Mouse (Mus musculus) spleen, embryonic (tissue): ENCODE data around the gene 2310011J03Rik.

ENCODE experiments used
- CTCF ChIA-PET: fragments of 350-600 bp; sonication (Branson Sonifier 250); formaldehyde crosslinking; loops from one replicate; lab custom pipeline; 2022; lab: Charles Lee

2310011J03Rik gene

DNA sequence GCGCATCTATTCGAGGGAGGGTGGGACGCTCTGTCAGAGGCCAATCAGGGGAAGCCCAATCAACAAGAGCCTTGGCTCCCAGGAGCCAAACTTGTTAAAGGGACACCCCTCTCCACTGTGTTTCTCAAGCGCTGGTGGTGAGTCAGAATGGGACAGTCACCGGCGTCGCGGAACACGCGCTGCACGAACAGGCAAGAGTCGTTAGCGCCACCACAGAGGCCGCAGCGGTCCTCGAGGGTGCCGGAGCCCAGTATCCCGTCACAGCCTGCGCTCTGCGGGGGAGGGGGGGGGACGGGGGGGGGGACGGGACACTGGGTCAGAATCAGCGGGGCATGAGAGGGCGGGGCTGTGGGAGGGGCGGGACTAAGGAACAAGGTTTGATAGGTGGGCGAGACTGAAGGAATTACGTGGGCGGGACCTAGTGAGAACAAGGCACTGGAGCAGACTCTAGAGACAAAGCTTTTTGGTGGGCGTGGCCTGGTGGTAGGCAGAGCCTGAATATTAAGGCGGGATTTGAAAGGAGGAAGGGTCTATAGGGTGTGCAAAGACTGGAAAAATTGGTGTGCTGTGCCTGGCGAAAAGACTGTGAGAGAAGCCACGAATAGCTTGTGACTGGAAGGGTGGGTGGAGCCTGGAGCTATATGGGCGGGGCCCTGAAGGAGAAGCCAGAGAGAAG, 22.6 kb upstream of the 2310011J03Rik start:
- CTCF ChIA-PET: interaction anchor here (0.9 to 1.0 kb wide), 2 partner anchors 38 to 60 kb away, joined by 3 read pairs; no protein-coding TSS in a partner anchor

DNA sequence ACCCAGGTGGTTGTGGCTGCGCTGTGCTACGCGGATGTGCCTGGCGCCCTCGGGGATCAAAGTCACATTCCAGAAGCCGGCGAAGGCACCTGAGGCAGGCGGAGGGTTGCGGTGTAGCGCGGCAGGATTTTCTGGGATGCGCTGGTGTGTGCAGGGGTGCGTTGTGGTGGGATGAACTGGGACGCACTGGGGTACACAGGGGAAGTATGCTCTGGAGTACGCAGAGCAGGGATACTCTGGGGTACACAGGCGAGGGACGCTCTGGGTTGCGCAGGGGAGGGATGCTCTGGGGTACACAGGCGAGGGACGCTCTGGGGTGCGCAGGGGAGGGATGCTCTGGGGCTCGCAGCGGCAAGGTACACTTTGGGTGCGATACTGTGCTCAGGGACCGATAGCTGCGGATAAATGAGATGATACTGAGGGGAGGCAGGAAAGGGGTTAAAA, 22.0 kb upstream of the 2310011J03Rik start:
- CTCF ChIA-PET: interaction anchor here (0.9 kb wide), 1 partner anchor 38 kb away, joined by 3 read pairs; no protein-coding TSS in a partner anchor

DNA sequence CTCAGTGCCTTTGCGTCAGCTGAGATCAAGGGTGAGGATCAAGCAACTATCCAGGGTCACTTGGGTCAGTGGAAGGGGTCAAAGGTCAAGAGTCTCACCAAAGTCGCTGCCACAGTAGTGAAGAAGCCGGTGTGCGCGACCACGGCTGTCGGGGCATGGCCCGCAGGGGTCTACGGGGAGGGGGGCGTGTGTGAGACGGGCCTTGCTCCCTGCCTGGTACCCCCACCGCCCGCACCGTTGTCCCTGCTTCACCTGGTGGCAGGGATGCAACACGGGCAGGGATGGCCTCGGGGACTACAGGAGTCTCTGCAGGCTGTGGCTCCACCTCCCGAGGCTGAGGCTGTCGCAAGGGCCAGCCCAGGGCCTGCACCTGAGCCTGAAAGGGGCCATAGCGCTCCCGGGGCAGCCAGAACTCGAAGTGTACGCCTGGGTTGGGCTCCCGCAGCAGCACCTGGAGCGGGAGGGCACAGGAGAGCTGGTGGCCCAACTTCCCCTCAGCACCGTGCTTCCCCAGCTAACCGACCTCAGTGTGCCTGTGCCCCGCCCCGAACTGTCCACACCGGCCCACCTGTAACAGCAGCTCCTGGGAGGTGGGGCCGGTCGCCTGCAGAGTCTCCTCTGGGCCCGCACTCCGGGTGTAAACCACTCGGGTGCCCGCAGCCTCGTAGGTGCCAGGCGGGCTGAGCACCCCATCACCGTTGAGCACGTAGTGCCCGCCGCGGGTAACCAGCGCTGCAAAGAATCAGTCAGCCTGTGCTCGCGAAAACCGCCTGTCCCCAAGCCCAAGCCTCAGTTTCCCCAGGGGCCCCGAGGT, 21.4 kb upstream of the 2310011J03Rik start:
- CTCF ChIA-PET: no interaction called here

DNA sequence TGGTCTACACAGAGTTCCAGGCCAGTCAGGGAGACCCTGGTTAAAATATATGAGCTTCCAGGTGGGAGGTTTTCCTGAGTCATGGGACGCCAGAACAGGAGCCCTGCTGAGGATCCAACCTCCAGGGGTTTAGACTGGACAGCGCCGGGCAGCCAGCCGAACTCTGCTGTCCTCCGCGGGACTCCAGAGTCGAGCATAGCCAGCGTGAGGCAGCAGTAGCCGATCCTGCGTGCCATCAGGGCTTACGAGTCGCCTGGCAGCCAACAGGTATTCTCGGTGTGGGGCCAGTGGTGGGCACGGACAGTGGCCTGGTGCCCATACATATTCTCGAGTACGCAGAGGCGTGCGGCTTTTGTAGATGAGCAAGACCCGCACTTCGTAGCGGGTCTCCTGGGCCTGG, 20.7 kb upstream of the 2310011J03Rik start:
- CTCF ChIA-PET: interaction anchor here (0.6 to 1.0 kb wide), 3 partner anchors 9 to 50 kb away, joined by 3 read pairs; no protein-coding TSS in a partner anchor

DNA sequence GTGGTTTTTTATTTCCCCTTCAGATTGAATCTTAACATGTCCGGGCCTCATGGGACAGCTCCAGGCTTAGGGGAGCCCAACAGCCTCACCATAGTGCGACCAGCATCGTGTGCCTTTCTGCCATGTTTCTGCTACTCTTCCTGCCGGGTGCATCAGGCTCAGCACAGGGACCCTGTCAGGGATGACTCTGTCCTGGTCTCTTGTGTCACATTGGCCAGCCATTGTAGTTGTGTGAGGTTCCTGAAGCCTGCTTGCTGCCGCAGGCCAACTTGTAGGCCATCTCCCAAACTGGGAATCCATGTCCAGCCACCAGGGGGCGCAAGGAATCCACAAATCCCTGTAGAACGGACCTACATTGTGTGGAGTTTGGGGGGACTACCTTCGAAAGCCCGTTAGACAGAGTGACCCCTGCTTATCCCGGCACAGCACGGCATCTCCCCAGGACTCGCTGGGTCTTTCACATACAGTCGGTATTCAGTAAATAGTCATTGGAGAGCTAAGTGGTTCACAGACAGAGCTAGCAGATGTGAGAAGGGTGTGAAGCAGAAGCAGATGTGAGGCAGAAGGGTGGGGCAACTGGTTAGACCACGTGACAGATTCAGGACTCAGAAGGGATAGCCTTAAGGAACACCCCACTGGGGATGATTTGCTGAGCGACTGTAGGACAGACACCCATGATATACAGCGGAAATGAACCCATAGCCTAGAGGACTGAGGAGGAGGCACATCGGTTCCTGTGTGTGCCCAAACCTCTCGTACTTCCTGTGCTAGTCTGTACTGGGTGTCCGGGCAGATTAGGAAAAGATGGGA, 19.8 kb upstream of the 2310011J03Rik start:
- CTCF ChIA-PET: interaction anchor here (0.6 to 1.0 kb wide), 3 partner anchors 8 to 49 kb away, joined by 3 read pairs; no protein-coding TSS in a partner anchor

DNA sequence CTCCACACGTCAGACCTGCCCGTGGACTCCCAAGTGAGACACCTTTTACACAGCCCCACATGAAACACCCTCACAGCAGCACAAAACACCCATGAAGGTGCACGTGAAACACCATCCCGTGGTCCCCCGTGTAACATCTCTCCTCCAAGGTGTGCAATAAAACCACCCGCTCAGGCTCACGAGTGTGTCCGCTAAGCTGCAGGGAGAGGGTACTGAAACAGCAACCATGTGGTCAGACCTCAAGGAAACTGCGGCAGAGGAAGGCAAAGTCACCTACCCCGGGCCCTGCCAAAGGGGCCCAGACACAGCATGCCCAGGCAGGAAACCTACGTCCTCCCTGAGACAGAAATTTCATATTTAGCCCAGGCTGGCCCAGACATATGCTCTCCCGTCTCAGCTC, 15.9 kb upstream of the 2310011J03Rik start:
- CTCF ChIA-PET: no interaction called here

DNA sequence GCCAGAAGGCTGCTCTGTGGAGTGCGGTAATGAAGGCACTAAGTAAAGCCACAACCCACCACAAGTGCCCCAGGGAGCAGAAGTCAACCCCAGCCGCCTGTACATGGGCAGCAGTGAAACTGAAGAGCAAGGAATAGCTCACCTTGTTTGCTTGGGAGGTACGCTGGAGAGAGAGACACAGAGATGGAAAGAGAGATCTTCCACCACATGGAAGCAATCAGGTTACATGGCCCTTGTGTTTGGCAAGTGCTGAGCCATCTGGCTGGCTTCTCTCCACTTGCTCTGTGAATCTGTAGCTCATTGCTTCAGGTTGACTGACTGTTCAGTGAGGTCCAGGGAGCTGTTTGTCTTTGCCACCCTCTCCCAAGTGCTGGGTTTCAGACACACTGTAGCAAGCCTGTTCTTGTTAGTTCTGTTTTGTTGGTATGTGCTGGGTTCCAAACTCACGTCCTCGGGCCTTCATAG, 12.2 kb upstream of the 2310011J03Rik start:
- CTCF ChIA-PET: interaction anchor here (1.0 kb wide), 1 partner anchor 8 kb away, joined by 3 read pairs; no protein-coding TSS in a partner anchor

DNA sequence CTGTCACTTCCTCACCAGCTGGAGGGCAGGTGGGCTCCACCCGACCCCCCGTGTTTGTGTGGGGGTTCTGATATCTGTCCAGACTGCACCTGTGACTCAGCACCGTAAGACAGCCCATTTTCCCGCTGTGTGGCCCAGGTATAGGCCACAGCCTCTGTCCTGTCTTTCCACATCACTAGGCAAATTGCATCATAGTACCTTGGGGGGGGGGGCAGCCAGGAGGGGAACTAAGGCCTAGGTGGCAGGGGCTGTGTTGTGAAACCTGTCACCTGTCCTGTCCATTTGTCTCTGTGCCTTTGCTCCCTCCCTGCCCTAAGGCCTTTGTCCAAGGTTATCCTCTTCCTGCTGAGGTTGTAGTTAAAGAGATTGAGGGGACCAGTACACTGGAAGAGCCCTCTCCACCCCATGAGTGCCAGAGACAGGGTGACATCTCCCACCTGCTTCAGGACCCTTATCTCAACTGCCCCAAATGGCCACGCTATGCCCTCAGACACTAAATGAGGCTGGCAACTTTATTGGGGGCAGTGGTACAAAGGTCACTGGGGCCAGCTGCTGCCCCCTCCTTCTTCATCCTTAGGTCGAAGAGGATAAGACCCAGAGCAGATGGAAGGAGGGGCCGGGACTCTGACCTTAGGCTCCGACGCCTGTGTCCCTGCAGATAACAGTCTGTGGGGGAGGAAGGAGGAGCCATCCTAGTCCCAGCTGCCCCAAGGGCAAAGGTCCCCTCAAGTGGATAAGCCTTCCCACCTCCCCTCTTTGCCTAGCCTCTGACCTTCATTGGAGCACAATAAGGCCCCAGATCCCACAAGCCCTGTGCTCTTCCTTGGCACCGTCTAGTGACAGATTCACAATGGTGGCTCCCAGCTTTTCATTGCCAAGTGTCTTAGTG, 11.5 kb upstream of the 2310011J03Rik start:
- CTCF ChIA-PET: interaction anchor here (0.5 to 1.0 kb wide), 3 partner anchors 9 to 190 kb away, joined by 3 to 5 read pairs (median 3); no protein-coding TSS in a partner anchor

DNA sequence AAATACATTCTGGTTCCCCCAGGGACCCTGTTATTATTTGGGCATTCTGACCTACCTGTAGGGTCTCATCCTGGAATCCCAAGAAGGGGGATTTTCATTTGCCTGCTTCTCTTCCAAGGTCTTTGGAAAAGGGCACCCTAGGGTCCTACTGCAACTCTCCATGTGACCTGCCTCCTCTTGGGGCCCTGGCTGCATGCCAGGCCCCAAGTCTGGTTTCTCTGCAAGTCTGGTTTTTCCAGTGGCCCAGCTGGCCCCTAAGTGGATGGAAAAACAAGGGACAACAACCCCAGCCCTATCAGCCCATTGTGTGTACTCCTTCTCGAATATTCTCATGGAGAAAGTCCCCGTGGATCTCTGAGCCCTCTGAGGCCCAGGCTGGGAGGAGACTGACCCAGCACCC, 10.6 kb upstream of the 2310011J03Rik start:
- CTCF ChIA-PET: interaction anchor here (0.5 kb wide), 1 partner anchor 191 kb away, joined by 5 read pairs; no protein-coding TSS in a partner anchor

DNA sequence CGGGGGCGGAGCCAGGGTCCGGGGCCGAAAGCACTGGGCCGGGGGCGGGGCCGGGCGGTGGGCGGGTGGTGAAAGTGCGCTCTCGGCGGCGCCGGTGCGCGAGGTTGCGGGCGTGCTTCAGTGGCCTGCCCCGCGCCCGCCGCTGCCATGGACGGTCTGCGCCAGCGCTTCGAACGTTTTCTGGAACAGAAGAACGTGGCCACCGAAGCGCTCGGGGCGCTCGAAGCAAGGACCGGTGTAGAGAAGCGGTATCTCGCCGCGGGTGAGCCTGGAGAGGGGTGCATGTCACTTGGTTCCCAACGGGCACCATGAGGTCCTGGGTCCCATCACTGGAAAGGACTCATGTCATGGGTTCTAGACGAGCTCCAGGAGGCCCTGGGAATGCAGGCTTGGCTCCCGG, 9.7 kb upstream of the 2310011J03Rik start:
- CTCF ChIA-PET: no interaction called here

DNA sequence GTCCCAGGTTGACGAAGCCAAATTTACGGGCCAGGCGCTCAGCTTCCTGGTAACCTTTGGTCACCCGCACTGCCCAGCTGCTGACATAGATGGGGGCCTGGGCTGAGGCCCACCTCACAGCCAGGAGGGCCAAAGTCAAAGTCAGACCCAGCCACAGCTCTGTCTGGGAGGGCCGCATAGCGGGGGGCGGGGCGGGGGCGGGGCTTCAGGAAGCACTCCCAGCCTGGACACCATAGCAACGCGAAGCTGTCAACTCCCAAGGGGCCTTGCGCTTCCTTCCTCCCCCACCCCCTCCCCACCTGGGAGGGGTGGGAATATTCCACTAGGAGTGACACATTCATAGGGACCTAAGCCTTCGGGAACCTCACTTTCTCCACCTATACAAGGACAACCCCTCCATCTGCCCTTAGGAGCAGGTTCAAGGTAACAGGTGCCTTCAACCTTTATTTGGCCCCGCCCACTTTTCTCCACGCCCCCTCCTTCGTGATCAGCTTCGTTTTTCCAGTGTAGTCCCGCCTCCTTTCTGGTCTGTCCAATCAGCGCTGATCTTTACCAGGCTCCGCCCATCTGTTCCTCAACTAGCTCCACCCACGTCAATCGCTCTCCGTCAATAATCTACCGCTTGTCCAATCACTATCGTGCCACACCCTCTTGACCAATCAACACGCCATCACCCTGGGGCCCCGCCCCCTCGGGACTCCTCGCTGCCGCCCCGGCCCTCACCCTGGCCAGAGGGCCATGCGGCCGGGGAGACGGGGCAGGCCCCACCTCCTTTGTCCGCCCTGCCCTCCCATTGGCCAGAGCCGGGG, 9.1 kb upstream of the 2310011J03Rik start, which contains the start of the genes Pcsk4 and Reep6:
Gene Pcsk4 (minus strand): TSS at position 226 of the 809 bp plus-strand sequence.
Gene Reep6 (plus strand): TSS at position 681 of the 809 bp plus-strand sequence.
- CTCF ChIA-PET: no interaction called here

DNA sequence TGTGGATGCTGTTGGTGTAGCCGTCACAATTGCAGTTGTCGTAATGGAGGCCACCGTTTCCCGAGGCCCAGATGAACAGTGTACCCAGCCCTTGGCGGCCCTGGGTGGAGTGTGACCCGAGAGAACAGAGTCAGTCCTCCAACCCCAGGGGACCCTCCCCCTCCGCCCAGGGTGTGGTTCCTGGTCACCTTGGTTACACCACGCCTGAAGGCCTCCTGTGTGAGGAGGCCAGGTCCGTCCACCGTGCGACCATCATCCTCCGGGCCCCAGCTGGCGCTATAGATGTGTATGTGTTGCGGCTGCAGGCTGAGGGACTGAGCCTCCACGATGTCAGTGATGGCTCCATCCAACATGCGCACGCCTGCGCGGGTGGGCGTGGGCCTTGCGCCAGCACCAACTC, 4.7 kb upstream of the 2310011J03Rik start:
- CTCF ChIA-PET: no interaction called here

DNA sequence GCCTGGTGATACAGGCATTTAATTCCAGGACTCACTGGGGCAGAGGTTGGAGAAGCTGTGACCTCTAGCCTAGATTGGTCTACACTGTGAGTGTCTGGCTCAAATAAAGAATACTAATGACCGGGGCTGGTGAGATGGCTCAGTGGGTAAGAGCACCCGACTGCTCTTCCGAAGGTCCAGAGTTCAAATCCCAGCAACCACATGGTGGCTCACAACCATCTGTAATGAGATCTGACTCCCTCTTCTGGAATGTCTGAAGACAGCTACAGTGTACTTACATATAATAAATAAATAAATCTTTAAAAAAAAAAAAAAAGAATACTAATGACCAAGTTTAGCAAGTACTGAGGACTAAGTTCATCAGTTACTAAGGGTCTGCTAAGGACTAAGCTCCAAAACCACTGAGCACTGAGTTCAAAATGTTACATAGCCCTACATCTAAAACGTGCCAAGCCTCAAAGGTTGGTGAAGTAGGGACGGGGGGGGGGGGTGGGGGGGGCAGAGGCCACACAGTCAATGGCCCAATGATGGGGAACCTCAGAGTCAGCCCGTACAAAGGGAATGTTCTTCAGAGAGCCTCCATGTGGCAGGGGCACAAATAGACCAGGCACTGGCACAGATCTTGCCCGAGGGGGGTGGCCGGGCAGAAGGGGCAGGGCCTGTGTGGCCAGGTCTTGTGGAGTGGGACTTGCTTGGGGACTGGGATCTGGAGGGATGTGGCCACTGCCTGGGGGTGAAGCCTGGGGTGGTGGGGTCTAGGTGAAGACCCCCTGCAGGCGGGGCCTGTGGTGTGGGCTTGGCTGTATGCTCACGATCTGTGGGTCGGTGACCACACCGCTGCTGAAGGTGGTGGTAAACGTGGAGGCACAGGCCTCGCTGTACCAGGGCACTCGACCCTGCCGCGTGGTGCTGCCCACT, 4.0 kb upstream of the 2310011J03Rik start:
- CTCF ChIA-PET: no interaction called here

DNA sequence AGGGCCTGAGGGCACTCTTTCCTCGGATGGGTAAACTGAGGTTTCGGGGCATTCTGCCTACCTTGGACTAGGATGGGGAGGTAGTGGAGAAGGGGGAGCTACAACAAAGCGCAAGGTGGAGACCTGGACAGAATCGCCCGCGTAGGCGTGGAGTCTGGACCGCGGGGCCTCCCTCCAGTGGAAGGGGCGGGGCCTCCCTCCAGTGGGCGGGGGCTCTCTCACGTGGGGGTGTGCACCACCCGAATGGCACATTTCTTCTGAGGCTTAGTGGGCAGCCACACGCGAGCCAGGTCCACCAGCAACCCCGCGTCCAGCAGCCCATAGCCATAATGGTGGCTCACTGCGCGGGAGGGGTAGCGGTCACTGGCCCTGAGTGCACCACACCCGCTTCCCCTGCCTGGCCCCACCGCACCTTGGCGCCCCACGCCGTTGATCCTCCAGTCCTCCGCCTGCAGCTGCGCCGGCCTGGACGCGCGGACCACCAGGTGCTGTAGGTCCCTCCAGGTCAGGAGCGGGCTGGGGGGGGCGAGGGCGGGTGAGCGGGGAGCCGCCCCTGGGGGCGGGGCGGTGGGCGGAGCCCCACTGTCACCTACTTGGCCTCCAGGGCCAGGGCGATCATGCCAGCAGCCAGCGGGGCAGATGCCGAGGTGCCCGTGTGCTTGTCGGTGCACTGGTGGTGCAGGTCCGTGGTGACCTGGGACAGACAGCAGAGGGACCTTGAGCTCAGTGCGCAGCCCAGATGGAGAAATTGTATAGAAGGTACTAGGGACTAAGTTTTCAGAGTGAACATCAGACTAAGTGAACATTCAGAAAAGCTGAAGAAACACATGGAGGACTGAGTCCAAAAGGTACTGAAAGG, 3.2 kb upstream of the 2310011J03Rik start:
- CTCF ChIA-PET: no interaction called here

DNA sequence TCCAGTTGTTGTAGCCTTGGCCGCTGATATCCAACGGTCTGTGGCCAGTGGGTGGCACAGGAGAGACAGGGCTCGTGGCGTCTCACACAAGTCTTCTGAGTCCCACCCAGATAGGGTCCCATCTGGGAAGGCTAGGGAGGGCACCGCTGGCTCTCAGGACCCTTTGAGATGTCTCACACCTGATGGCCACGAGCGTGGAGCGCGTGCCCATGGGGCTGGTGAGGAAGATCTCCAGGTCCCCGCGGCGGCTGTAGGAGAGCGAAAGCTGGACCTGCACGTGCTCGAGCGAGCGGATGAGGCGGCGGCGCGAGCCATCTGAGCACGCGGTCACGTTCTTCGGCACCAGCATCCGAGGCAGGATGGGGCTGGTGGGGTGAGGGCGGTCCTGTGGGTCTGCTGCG, 2.5 kb upstream of the 2310011J03Rik start:
- CTCF ChIA-PET: no interaction called here

DNA sequence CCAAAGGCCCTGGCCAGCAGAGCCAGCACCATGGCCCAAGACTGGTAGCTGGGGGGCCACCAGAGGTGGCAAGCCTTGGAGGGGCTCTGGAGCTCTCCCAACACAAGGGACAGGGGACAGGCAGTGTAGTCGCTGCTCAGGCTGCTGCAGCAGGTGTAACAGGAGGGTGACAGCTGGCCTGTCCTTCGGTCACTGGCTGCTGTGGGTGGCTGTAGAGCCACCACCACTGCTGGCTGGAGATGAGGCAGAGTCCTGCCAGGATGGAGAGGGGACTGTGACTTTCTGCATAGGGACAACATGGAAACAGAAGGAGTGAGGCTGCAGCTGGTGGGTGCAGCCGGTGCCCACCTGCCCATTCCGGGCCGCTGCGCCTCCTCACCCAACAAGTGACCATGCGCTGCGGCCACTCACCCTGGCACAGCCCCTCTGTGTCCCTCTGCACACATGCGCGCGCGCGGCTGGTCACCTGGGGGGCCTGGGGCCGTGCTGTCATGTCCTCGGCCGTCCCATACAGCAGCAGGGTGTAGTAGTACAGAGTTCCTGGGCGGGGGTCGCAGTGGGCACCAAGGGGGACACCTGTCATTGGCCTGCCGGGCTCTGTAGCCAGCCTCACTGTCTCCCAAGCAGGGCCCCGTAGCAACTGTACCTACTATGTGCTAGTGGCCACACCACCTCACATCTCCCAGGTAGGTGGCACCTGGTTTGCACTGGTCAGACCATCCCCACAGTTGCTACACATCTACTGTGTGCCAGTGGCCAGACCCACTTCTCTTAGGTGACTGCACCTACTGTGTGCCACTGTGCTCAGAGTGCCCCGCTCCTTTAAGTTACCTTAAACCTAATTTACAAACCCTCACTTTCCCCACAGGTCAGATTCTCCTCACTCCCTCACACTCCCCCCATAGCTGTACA, 1.6 kb upstream of the 2310011J03Rik start:
- CTCF ChIA-PET: no interaction called here
